Mouse (Mus musculus) activated CD4-positive, CD25-positive, alpha-beta regulatory T cell (primary cell): Measurements from ENCODE around the gene Hey2. TPM values are rescaled to one million over a fixed set of nuclear protein-coding genes. Genes with fewer than 3 reads are reported as not detected.

Source experiments
- polyA plus RNA-seq, 2 experiments: library from polyadenylated mRNA; unstranded; fragments of 100-300 nt; shearing (Covaris generic); gene quantifications; one replicate each; pipeline ENCODE4 v1.2.1; 2017

Hey2 gene
- polyA plus RNA-seq = under 1 TPM in 1 of 2 experiments, not detected in 1; 0.07 TPM

GRCm38 (mm10) chr10:30842643-30843437 lies at the start of gene Hey2:
Hey2 (minus strand) TSS chr10:30842801.

GRCm38 (mm10) chr10:30802681-30803586 lies 39.7 kb downstream of the Hey2 start, which contains the start of gene Ncoa7:
Ncoa7 (minus strand) TSS chr10:30803326.

Other genes starting within 250 kb of the Hey2 start
- 10 to 100 TPM; 34.1 to 47.4 TPM for gene Trmt11, start 242.1 kb downstream of the Hey2 start, polyA plus RNA-seq
- 10 to 100 TPM; 63.3 to 71.6 TPM for gene Hint3, start 213.2 kb downstream of the Hey2 start, polyA plus RNA-seq
- gene Ncoa7, start 39.5 kb downstream of the Hey2 start, polyA plus RNA-seq = 100 to 1,000 TPM in 1 of 2 experiments, 10 to 100 TPM in 1; 61.5 to 700 TPM